ENCODE assay signal across 8 mouse cellular contexts in the genomic region with DNA sequence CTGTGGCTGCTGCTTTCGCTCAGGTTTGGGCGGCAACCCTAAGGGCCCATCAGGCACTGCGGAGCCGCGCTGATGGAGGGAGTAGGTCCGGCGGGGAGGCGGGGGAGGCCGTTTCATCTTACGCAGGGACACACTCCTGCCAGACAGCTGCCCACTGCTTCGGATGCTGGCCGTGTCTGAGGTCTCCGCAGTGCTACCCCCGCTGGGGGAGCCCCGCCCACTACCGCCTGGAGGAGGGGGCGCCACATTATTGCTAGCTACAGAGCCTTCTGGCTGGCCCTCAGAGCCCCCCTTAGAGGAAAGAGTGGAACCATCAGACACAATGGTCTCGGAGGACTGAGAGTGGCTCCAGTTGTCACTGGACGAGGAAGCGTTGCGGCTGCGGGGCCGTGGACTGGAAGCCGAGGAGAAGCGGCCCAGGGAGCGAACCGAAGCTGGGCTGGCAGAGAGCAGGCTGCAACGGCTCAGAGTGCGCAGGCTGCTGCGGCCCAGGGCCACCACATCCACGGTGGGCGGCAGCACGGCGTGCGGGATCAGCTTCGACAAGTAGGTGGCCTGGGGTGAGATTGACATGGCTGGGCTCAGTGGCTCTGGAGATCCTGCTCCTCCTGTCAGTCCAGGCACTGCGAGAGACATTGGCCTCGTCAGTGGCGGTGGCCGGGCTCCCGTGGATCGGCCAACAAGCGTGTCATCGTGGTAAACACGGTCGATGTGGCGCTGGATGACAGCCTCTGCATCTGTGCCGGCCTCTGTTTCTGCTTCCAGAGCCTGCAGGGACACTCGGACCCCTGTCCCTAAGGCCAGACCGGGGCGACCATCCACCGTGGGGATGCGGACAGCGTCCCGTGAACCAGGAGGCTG. TPM values are rescaled to one million over a fixed set of nuclear protein-coding genes. Genes with fewer than 3 reads are reported as not detected.
DNase-seq lines count a peak whose midpoint lies in the region; ATAC-seq lines count a peak whose summit lies in the region.

No protein-coding gene starts in this region.

- H3K27ac ChIP-seq in heart, embryonic 11.5 days (ENCODE audit: low read depth, low read length) = no peak overlapping the region
- no peak overlapping the region for H3K27ac ChIP-seq in forebrain, embryonic 14.5 days (ENCODE audit: low read depth, low read length)

- DNase-seq in heart, adult 8-10 months (ENCODE audit: low spot score) = no peak
- peak; percentile 33 for DNase-seq in R1 (ENCODE audit: low read depth, low spot score)
- DNase-seq in forebrain, embryonic 14.5 days (ENCODE audit: low spot score) = peak; percentile 32
- peak; percentile 34 for DNase-seq in lung, postnatal 10 days
- no peak for DNase-seq in urinary bladder, postnatal 14 days (ENCODE audit: low spot score)
- DNase-seq in B cell, adult 2 months = no peak

- no peak for ATAC-seq in heart, embryonic 11.5 days (replicated peaks; ENCODE audit: insufficient number of reproducible peaks, low FRiP score, low TSS enrichment)
- peak; percentile 15; the same call in 1 of the 2 replicates for ATAC-seq in forebrain, embryonic 14.5 days
- ATAC-seq in monocyte, adult 5-6 weeks (replicated peaks; ENCODE audit: insufficient number of reproducible peaks, low FRiP score, low TSS enrichment, poor library complexity, severe bottlenecking) = no peak

- no peaks in the 10 kb centered on the region for H3K9me3 ChIP-seq in heart, embryonic 11.5 days (replicated peaks; ENCODE audit: control insufficient read depth, low read length)
- no peaks in the 10 kb centered on the region for H3K9me3 ChIP-seq in forebrain, embryonic 14.5 days (replicated peaks; ENCODE audit: control insufficient read depth, low read length)

- WGBS in heart, embryonic 11.5 days (ENCODE audit: insufficient replicate concordance) = 23% methylated on average over 55 of the region's 55 CpGs
- 34% methylated on average over 55 of the region's 55 CpGs for WGBS in forebrain, embryonic 14.5 days

- peak overlapping the region; percentile 74 for H3K4me2 ChIP-seq in heart, embryonic 11.5 days
- peak overlapping the region; percentile 50 for H3K4me2 ChIP-seq in forebrain, embryonic 14.5 days (ENCODE audit: low read length)

- H3K9ac ChIP-seq in heart, embryonic 11.5 days (ENCODE audit: low read depth, low read length) = peak overlapping the region; percentile 28; the same call in 1 of the 2 replicates
- H3K9ac ChIP-seq in forebrain, embryonic 14.5 days (ENCODE audit: low read length) = peak overlapping the region; percentile 56

- peak overlapping the region; percentile 41 for H3K4me3 ChIP-seq in heart, embryonic 11.5 days (ENCODE audit: low read depth, low read length)
- peak overlapping the region; percentile 6; the same call in 1 of the 2 replicates for H3K4me3 ChIP-seq in forebrain, embryonic 14.5 days (ENCODE audit: low read depth, low read length)

- peaks cover 28% of the 10 kb centered on the region for H3K4me1 ChIP-seq in heart, embryonic 11.5 days (ENCODE audit: control insufficient read depth, insufficient read depth, low read length)
- peaks cover 28% of the 10 kb centered on the region for H3K4me1 ChIP-seq in forebrain, embryonic 14.5 days (ENCODE audit: control insufficient read depth, insufficient read depth, low read length)

- H3K36me3 ChIP-seq in heart, embryonic 11.5 days (ENCODE audit: control insufficient read depth, insufficient read depth, low read length) = peaks cover 6% of the 10 kb centered on the region
- H3K36me3 ChIP-seq in forebrain, embryonic 14.5 days (ENCODE audit: control insufficient read depth, insufficient read depth, low read length) = peaks cover 46% of the 10 kb centered on the region

- H3K27me3 ChIP-seq in heart, embryonic 11.5 days (ENCODE audit: control insufficient read depth, insufficient read depth, low read length) = peaks cover 93% of the 10 kb centered on the region
- H3K27me3 ChIP-seq in forebrain, embryonic 14.5 days (replicated peaks; ENCODE audit: control insufficient read depth, insufficient read depth, low read length) = no peaks in the 10 kb centered on the region

RNA-seq across cellular contexts. Expression of gene Yars, which starts 34.1 kb away (rescaled TPM):
- 54.9 and 55.4 TPM in 2 replicates for polyA plus RNA-seq in heart, embryonic 11.5 days (2014; fragmentation: Nextera tagmentation; extraction: Ambion mirVana)
- 10 to 100 TPM; 24.9 to 35.0 (median 29.2) TPM for total RNA-seq in heart, adult 8-10 months (2022)
- polyA plus RNA-seq in forebrain, embryonic 14.5 days (2014; fragmentation: Nextera tagmentation; extraction: Ambion mirVana) = 110 and 126 TPM in 2 replicates
- total RNA-seq in monocyte, adult 5-6 weeks (2017) = 30.1 to 41.8 TPM (median 33.8 TPM) in 3 replicates

RNA-seq across cellular contexts. Expression of gene S100pbp, which starts 34.1 kb away (rescaled TPM):
- 18.6 and 18.7 TPM in 2 replicates for polyA plus RNA-seq in heart, embryonic 11.5 days (2014; fragmentation: Nextera tagmentation; extraction: Ambion mirVana)
- 10 to 100 TPM in 3 of 4 experiments, 1 to 10 TPM in 1; 8.2 to 15.2 (median 12.1) TPM for total RNA-seq in heart, adult 8-10 months (2022)
- polyA plus RNA-seq in forebrain, embryonic 14.5 days (2014; fragmentation: Nextera tagmentation; extraction: Ambion mirVana) = 9.7 and 11.8 TPM in 2 replicates
- 24.0 to 32.0 TPM (median 30.6 TPM) in 3 replicates for total RNA-seq in monocyte, adult 5-6 weeks (2017)

RNA-seq across cellular contexts. Expression of gene C77080, which starts 37.6 kb away (rescaled TPM):
- 0.76 and 1.5 TPM in 2 replicates for polyA plus RNA-seq in heart, embryonic 11.5 days (2014; fragmentation: Nextera tagmentation; extraction: Ambion mirVana)
- total RNA-seq in heart, adult 8-10 months (2022) = 1 to 10 TPM; 2.8 to 4.0 (median 3.2) TPM
- 3.6 and 4.2 TPM in 2 replicates for polyA plus RNA-seq in forebrain, embryonic 14.5 days (2014; fragmentation: Nextera tagmentation; extraction: Ambion mirVana)
- total RNA-seq in monocyte, adult 5-6 weeks (2017) = 0.32 to 0.57 TPM in 2 of 3 replicates, not detected in the other

Comparison
In these comparisons a context has a peak if more than half of its experiments do, and no peak if none do; other contexts are left out.
1. DNase-seq: peak in R1 (single experiment), forebrain, embryonic 14.5 days (single experiment) and lung, postnatal 10 days (single experiment); none in heart, adult 8-10 months (single experiment), urinary bladder, postnatal 14 days (single experiment) and B cell, adult 2 months (0 of 2).